In genomic region chr14:105815281-105815680, GRCm38 (mm10) we compare ENCODE assay signal across 8 mouse cellular contexts.
DNase-seq lines count a peak whose midpoint lies in the region; ATAC-seq and TF ChIP-seq lines count a peak whose summit lies in the region.

No protein-coding gene starts in this region.

- H3K36me3 ChIP-seq in liver, adult 2 months (ENCODE audit: control insufficient read depth, insufficient read depth, low read length), result no peaks in the 10 kb centered on the region
- H3K36me3 ChIP-seq in forebrain, embryonic 14.5 days (ENCODE audit: control insufficient read depth, insufficient read depth, low read length), result no peaks in the 10 kb centered on the region
- H3K36me3 ChIP-seq in midbrain, postnatal 0 days (ENCODE audit: insufficient read depth, low read length), result no peaks in the 10 kb centered on the region

- no peak for TF ChIP-seq CTCF in liver, adult 2 months (IDR thresholded peaks at IDR 0.05; ENCODE audit: low read depth, low read length)
- TF ChIP-seq CTCF in midbrain, postnatal 0 days (IDR thresholded peaks at IDR 0.05), result no peak

- peak overlapping the region; percentile 49 for H3K4me2 ChIP-seq in forebrain, embryonic 14.5 days (ENCODE audit: low read length)
- H3K4me2 ChIP-seq in midbrain, postnatal 0 days (ENCODE audit: low read depth, low read length, poor library complexity, severe bottlenecking), result peak overlapping the region; percentile 52

- H3K4me3 ChIP-seq in liver, adult 2 months (ENCODE audit: insufficient read depth, low read depth, low read length), result no peak overlapping the region
- H3K4me3 ChIP-seq in forebrain, embryonic 14.5 days (ENCODE audit: low read depth, low read length), result peak overlapping the region; percentile 15; the same call in 1 of the 2 replicates
- peak overlapping the region; percentile 23 for H3K4me3 ChIP-seq in midbrain, postnatal 0 days (ENCODE audit: low read depth, low read length)

- peaks cover 6% of the 10 kb centered on the region for H3K4me1 ChIP-seq in liver, adult 2 months (ENCODE audit: control insufficient read depth, insufficient read depth, low read length)
- 0 out of 2 replicates have a peak, but pooled peaks cover 4% of the 10 kb centered on the region for H3K4me1 ChIP-seq in forebrain, embryonic 14.5 days (ENCODE audit: control insufficient read depth, insufficient read depth, low read length)
- H3K4me1 ChIP-seq in midbrain, postnatal 0 days (ENCODE audit: insufficient read depth, low read length), result no peaks in the 10 kb centered on the region

- no peaks in the 10 kb centered on the region for H3K79me2 ChIP-seq in liver, adult 2 months (ENCODE audit: control insufficient read depth, insufficient read depth, low read length)

- WGBS in liver, adult 2 months, result 10% methylated on average over 12 of the region's 12 CpGs
- WGBS in forebrain, embryonic 14.5 days, result 2% methylated on average over 12 of the region's 12 CpGs
- 5% methylated on average over 12 of the region's 12 CpGs for WGBS in midbrain, postnatal 0 days

- peak; percentile 14 for DNase-seq in liver, adult 2 months (ENCODE audit: extremely low read depth, low read depth, low spot score)
- no peak for DNase-seq in liver
- peak; percentile 53 for DNase-seq in forebrain, embryonic 14.5 days (ENCODE audit: low spot score)
- peak; percentile 47 for DNase-seq in kidney, postnatal 14 days
- DNase-seq in midbrain, postnatal 0 days (ENCODE audit: low spot score), result peak; percentile 11
- no peak for DNase-seq in frontal cortex, adult 2 months (ENCODE audit: extremely low spot score in 1 of 2, low spot score in 1 of 2)
- DNase-seq in gastrocnemius, postnatal 25 days, result no peak
- DNase-seq in lung, postnatal 25 days (ENCODE audit: low spot score), result no peak

- no peak overlapping the region for H3K27ac ChIP-seq in liver, adult 2 months (replicated peaks; ENCODE audit: insufficient read depth, low read depth, low read length)
- no peak overlapping the region for H3K27ac ChIP-seq in forebrain, embryonic 14.5 days (ENCODE audit: low read depth, low read length)
- no peak overlapping the region for H3K27ac ChIP-seq in midbrain, postnatal 0 days (ENCODE audit: low read depth, low read length)

- peaks cover 7% of the 10 kb centered on the region; the same call in 1 of the 2 replicates for H3K27me3 ChIP-seq in liver, adult 2 months (ENCODE audit: control insufficient read depth, insufficient read depth, low read length)
- no peaks in the 10 kb centered on the region for H3K27me3 ChIP-seq in forebrain, embryonic 14.5 days (replicated peaks; ENCODE audit: control insufficient read depth, insufficient read depth, low read length)
- H3K27me3 ChIP-seq in midbrain, postnatal 0 days (ENCODE audit: insufficient read depth, low read length), result no peaks in the 10 kb centered on the region

- peak; percentile 71; the same call in 1 of the 2 replicates for ATAC-seq in forebrain, embryonic 14.5 days
- no peak for ATAC-seq in midbrain, postnatal 0 days (ENCODE audit: low FRiP score)

- peaks cover 3% of the 10 kb centered on the region; the same call in 1 of the 2 replicates for H3K9me3 ChIP-seq in forebrain, embryonic 14.5 days (replicated peaks; ENCODE audit: control insufficient read depth, low read length)
- no peaks in the 10 kb centered on the region; the same call in 1 of the 2 replicates for H3K9me3 ChIP-seq in midbrain, postnatal 0 days (ENCODE audit: low read length)

- no peak for TF ChIP-seq POLR2A in liver, adult 2 months (IDR thresholded peaks at IDR 0.05; ENCODE audit: extremely low read depth, insufficient read depth, low read length)

- H3K9ac ChIP-seq in liver, adult 2 months (ENCODE audit: low read depth, low read length), result no peak overlapping the region
- H3K9ac ChIP-seq in forebrain, embryonic 14.5 days (ENCODE audit: low read length), result peak overlapping the region; percentile 29; the same call in 1 of the 2 replicates
- peak overlapping the region; percentile 42; the same call in 1 of the 2 replicates for H3K9ac ChIP-seq in midbrain, postnatal 0 days (replicated peaks; ENCODE audit: low read length, poor library complexity, severe bottlenecking)

Comparison
In these comparisons a context has a peak if more than half of its experiments do, and no peak if none do; other contexts are left out.
1. DNase-seq: peak in liver, adult 2 months (single experiment), forebrain, embryonic 14.5 days (single experiment), kidney, postnatal 14 days (single experiment) and midbrain, postnatal 0 days (single experiment); none in liver (single experiment), frontal cortex, adult 2 months (0 of 2), gastrocnemius, postnatal 25 days (single experiment) and lung, postnatal 25 days (single experiment).